Mouse (Mus musculus) frontal cortex, postnatal 36 days (tissue): ENCODE measurements around the gene Pik3r2.
A peak's percentile ranks its signal among the peaks of the same experiment; 100 is the strongest.

ENCODE experiments used
- DNase-seq, 2 experiments: peaks; one replicate each; pipeline ENCODE4 v3.0.0; 2022; ENCODE audit warnings: low spot score in 2 of 2

Pik3r2 gene

GRCm38 (mm10) chr8:70756476-70757040 is 20.0 kb downstream of the Pik3r2 start:
- DNase-seq = peak in 1 of 2 experiments; percentile 5

GRCm38 (mm10) chr8:70755661-70756475 is 20.6 kb downstream of the Pik3r2 start:
- DNase-seq = peak; percentile 11 to 14

GRCm38 (mm10) chr8:70754871-70755660 is 21.4 kb downstream of the Pik3r2 start:
- peak; percentile 67 to 83 for DNase-seq

GRCm38 (mm10) chr8:70754043-70754870 is 22.3 kb downstream of the Pik3r2 start, which contains the start of gene Rab3a:
Gene Rab3a, plus strand, starts transcription at chr8:70754679.
- peak; percentile 96 to 97 for DNase-seq

- peak; percentile 88 to 90 for DNase-seq
Observed at GRCm38 (mm10) chr8:70753151-70753550, 23.4 kb downstream of the Pik3r2 start.

GRCm38 (mm10) chr8:70752000-70752764 is 24.3 kb downstream of the Pik3r2 start:
- peak; percentile 71 to 84 for DNase-seq

- DNase-seq = peak in 1 of 2 experiments; percentile 44
Observed at GRCm38 (mm10) chr8:70750128-70750680, 26.3 kb downstream of the Pik3r2 start.

- no peak for DNase-seq
Observed at GRCm38 (mm10) chr8:70749097-70749674, 27.3 kb downstream of the Pik3r2 start.

- DNase-seq = no peak
Observed at GRCm38 (mm10) chr8:70748246-70749096, 28.0 kb downstream of the Pik3r2 start.

GRCm38 (mm10) chr8:70747211-70747890 is 29.2 kb downstream of the Pik3r2 start:
- no peak for DNase-seq

GRCm38 (mm10) chr8:70746676-70747075 is 29.8 kb downstream of the Pik3r2 start:
- DNase-seq = no peak

GRCm38 (mm10) chr8:70745691-70746220 is 30.8 kb downstream of the Pik3r2 start:
- no peak for DNase-seq

GRCm38 (mm10) chr8:70744806-70745205 is 31.7 kb downstream of the Pik3r2 start:
- no peak for DNase-seq

- DNase-seq = peak in 1 of 2 experiments; percentile 62
Observed at GRCm38 (mm10) chr8:70743656-70744590, 32.6 kb downstream of the Pik3r2 start.

- no peak for DNase-seq
Observed at GRCm38 (mm10) chr8:70742981-70743655, 33.4 kb downstream of the Pik3r2 start.

GRCm38 (mm10) chr8:70742176-70742575 is 34.3 kb downstream of the Pik3r2 start:
- DNase-seq = no peak
